Mouse (Mus musculus) liver, embryonic 14.5 days (tissue): ENCODE data around the gene Cdca8.

Experiments used
- CTCF ChIP-seq: IDR thresholded peaks from 2 replicates; pipeline ENCODE4 v1.5.1; 2016; ENCODE audit warnings: antibody characterized with exemption, low read depth, control low read depth
- EP300 ChIP-seq: IDR thresholded peaks from 2 replicates; pipeline ENCODE4 v1.6.1; 2016; ENCODE audit warnings: antibody characterized with exemption, low read depth

- TF ChIP-seq CTCF (no peak), EP300 (no peak)
Measured at GRCm38 (mm10) chr4:124987711-124988097, 48.6 kb upstream of the Cdca8 start.
